Mouse (Mus musculus) limb, embryonic 12.5 days (tissue): ENCODE results near the gene Amtn. TPM values are rescaled to one million over a fixed set of nuclear protein-coding genes. Genes with fewer than 3 reads are reported as not detected.

Experiments
- ATAC-seq: fragments of 200-750 bp; cut with Nextera tagmentation; 2 replicates; pipeline ENCODE4 v1.8.0; 2017; ENCODE audit warnings: low read depth, moderate TSS enrichment; ENCODE audit not compliant: insufficient number of reproducible peaks, insufficient read depth, low FRiP score, low TSS enrichment
- H3K27ac ChIP-seq: fragments of 300-500 bp; sonication (generic); 2 replicates; pipeline ENCODE4 v1.5.1; 2016; ENCODE audit warnings: mild to moderate bottlenecking, moderate library complexity
- H3K27me3 ChIP-seq: fragments of 300-500 bp; sonication (generic); 2 replicates; pipeline ENCODE4 v1.6.1; 2016; ENCODE audit warnings: mild to moderate bottlenecking, moderate library complexity
- H3K36me3 ChIP-seq: fragments of 300-500 bp; sonication (generic); 2 replicates; pipeline ENCODE4 v1.6.1; 2016; ENCODE audit warnings: mild to moderate bottlenecking, moderate library complexity
- H3K4me1 ChIP-seq: fragments of 300-500 bp; sonication (generic); replicated peaks from 2 replicates; pipeline ENCODE4 v1.6.1; 2016
- H3K4me2 ChIP-seq: fragments of 300-500 bp; sonication (generic); 2 replicates; pipeline ENCODE4 v1.6.1; 2016; ENCODE audit warnings: mild to moderate bottlenecking, moderate library complexity
- H3K4me3 ChIP-seq: fragments of 300-500 bp; sonication (generic); replicated peaks from 2 replicates; pipeline ENCODE4 v1.5.1; 2016; ENCODE audit warnings: mild to moderate bottlenecking
- H3K9ac ChIP-seq: fragments of 300-500 bp; sonication (generic); replicated peaks from 2 replicates; pipeline ENCODE4 v1.6.1; 2016; ENCODE audit warnings: mild to moderate bottlenecking, moderate library complexity
- H3K9me3 ChIP-seq: fragments of 300-500 bp; sonication (generic); 2 replicates; pipeline ENCODE4 v1.6.1; 2016; ENCODE audit warnings: mild to moderate bottlenecking, moderate library complexity
- WGBS: fragments of 180-500 bp; shearing (Covaris S2); methylation state at CpG from one replicate; pipeline ENCODE4 v1.1.7; 2016; 5-methylcytosine and 5-hydroxymethylcytosine counted together
- polyA plus RNA-seq: library from polyadenylated mRNA; unstranded; fragments of >200 nt; fragmentation: Nextera tagmentation; extraction: Ambion mirVana; gene quantifications from 2 replicates; pipeline ENCODE4 v1.2.1, GENCODE M21; 2016

Gene Amtn
- polyA plus RNA-seq, 1 experiment from 2014 or later, result not detected

DNA sequence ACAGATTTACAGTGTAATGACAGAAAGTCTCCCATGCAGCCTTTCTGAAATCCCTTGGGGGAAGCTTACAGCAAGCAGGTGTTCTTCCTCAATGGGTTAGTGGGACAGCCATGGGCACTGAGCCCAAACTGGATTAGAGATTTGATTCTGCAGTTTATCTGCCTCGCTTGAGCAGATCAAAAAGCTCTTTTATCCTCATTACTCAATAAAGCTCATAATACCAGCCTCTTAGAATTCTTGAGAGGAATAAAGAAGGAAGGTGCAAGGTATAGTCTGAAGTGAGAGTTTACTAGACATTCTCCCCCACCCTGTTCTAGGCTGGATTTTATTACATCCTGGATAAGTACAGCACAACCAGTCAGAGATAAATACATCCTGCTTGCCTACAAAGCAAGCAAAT is 50.8 kb downstream of the Amtn start:
- ATAC-seq, result no peak; the same call in 1 of the 2 replicates
- 52% methylated on average over 1 of the region's 1 CpGs for WGBS

More for the DNA sequence above, 50.8 kb downstream of the Amtn start:
- Histone ChIP-seq H3K27me3 (no peaks in the 10 kb centered on the region), H3K36me3 (no peaks in the 10 kb centered on the region), H3K27ac (no peak overlapping the region), H3K4me2 (no peak overlapping the region), H3K9ac (no peak overlapping the region), H3K4me1 (no peaks in the 10 kb centered on the region), H3K9me3 (no peaks in the 10 kb centered on the region), H3K4me3 (no peak overlapping the region)

Other genes starting within 250 kb of the Amtn start
- not detected in 2 replicates for gene Gm11115, start 222.0 kb upstream of the Amtn start, polyA plus RNA-seq
- gene Gm7714, start 107.2 kb upstream of the Amtn start, polyA plus RNA-seq, result not detected in 2 replicates
- not detected in 2 replicates for gene Prol1, start 58.8 kb upstream of the Amtn start, polyA plus RNA-seq
- gene Ambn, start 79.9 kb downstream of the Amtn start, polyA plus RNA-seq, result 1.3 and 2.1 TPM in 2 replicates
- gene Enam, start 111.9 kb downstream of the Amtn start, polyA plus RNA-seq, result 0.06 and 0.50 TPM in 2 replicates
- not detected in 2 replicates for gene Jchain, start 151.8 kb downstream of the Amtn start, polyA plus RNA-seq
- 71.1 and 81.0 TPM in 2 replicates for gene Utp3, start 178.4 kb downstream of the Amtn start, polyA plus RNA-seq
- gene Rufy3, start 188.9 kb downstream of the Amtn start, polyA plus RNA-seq, result 13.8 TPM in 2 replicates